Mouse (Mus musculus): ENCODE results near the gene Tex2.

Tex2 gene

DNA sequence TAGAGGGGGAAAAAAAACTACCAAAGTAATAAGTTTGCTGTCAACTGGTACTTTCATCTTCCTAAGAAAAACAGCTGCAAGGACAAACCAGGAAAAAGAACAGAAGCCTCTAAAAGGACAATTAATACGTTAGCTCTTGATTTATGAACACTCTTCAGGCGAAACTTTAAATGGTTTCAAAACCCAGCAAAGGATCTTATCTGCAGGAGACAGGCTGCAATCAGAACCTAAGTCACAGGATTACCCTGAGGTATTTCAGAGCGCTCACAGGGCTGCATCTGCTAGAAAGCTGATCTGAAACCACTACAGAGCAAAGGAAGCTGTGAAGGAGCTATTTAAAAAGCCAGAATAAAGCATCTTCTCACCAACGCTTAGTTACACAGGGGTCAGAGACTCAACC lies 131.6 kb downstream of the Tex2 start:
- no peak for DNase-seq

DNA sequence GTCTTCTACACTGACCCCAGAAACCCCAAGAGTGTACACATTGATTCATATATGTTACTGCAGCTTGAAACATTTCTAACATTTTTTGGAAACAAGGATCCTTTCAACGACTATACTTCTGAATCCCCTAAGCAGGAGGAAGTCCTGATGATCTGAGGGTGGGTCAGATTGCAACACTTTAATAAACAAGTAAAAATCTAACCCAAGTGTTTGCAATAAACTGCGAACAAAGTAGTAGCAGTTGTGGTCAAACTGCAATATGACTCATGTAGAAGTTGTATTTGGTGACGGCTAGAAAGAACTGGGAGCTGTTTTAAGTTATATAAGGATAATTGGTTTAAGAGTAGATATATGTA lies 132.7 kb downstream of the Tex2 start:
- DNase-seq: no peak

DNA sequence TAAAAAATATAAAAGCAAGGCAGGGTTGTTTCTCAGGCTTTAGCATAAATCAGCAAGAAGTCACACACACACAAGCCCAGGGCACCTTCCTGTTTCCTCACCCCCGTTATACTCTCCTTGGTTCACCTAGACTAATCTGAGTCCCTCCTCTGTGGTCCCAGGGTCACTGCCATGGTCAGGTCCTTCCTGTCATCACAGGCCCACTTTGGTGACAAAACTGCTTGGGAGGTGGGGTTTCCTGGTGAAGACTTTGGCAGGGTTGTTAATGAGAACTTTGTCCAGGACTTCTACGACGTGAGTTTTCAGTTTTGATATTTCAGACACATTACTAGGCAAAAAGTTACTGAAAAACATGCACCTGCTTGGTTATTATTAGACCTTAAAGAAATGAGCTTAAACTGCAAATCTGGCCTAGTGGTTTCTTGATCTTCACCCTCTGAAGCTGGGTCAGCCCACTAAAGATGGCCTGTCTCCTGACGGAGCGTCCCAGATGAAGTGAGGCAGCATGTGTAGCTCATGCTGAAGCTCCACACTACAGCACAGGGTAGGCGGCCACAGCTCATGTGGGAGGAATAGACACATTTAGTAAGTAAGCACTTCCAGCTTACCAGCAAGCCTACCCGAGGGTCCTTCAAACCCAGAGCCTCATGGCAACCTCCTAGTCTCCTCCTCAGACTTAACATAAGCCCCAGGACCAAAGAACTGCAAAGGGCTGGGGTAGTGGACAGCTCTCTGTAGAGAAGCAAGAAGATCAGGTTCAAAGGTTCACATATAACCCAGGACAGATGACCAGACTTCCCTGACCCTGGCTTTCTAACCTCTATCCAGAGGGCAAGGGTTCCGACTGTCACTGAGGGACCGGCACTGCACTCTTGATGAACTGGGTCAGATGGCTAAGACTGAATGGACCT lies 133.3 kb downstream of the Tex2 start:
- no peak for DNase-seq

DNA sequence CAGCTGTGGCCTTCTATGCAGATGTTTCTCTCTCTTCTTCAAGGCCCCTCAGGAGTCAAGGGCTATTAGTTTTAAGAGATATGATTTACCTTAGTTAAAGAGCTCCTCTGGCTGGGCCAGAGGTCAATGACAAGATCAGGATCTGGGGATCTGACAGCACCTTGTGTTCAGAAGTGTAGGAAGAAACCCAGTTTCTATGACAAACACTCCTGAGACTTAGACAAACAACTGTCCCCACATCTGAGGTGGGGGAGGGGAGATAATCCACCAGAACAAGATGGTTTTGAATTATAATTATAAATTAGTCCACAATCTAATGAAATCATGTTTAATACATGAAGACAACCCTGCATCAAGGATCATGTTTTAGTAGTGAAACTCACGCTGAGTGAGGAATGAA lies 134.5 kb downstream of the Tex2 start:
- DNase-seq: no peak

DNA sequence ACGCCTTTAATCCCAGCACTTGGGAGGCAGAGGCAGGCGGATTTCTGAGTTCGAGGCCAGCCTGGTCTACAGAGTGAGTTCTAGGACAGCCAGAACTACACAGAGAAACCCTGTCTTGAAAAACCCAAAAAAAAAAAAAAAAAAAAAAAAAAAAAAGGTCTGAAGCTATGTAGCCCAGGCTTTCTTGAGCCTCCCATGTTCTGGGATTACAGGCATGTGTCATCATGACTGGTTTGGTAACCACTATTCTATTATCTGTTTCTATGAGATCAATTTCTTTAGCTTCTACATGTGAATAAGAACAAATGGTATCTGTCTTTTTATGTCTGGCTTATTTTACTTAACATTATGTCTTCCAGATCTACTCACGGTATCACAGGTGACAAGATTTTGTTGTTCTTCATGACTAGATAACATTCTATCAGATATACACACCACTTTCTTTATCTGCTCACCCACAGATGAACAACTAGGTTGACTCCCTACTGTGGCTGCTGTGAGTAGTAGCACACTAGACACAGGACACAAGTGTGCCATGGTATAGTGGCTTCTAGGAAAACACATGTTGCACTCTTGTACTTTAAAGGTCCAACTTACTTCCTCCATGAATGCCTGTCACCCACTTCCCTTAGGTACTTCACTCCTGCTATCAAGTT lies 135.6 kb downstream of the Tex2 start:
- DNase-seq: no peak

DNA sequence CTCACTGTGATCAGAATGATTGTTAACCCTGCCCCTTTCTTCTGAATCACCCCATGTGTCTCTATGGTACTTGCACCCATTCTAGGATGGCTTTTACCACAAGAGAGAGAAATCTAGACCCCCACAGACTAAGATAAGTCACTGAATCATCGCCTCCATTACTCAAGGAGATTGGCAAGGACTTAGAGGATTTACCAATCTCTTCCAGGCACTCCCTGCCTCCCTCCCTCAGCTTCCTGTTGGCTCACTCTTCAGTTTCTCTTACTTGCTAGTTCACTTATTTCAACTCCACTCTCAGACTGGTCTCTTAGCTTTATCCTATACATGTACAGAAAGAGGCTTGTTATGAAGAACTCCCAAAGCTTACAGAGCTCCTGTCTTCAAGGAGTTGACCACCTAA lies 137.9 kb downstream of the Tex2 start:
- no peak for DNase-seq

DNA sequence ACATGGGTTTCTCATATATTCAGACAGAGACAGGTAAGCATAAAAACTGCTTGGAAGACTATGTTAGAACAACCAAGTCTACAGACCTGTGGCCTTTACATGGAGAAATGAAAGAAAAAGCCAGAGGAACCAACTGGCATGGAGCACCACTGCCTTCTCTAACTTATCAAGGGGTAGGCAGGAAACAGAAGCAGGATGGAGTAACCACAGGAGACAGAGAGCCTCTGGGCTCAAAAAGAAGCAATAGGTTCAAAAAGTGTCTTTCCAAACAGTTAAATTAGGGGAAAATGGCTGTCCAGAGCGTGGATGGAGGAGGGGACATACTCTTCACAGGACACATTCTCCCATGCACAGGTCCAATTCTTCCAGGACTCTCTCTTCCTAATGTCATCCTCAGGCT lies 141.6 kb downstream of the Tex2 start:
- DNase-seq: no peak

DNA sequence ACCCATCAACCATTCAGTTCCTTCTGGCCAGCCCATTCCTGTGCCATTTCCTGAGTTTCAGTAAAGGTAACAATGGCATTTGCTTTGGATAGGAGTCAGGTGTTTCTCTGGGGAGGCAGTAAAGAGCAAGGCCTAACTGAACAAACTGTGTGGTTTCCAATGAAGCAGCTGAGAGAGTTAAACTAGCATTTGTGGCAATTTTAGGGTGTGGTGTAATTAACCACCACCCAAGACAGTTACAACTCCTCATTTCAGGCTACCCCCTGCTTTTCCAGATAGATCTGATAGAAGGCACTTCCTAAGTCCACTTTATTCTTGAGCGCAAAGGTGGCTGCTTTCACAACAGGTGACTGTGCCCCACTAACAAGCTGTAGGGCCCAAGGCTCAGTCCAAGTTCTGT lies 144.7 kb downstream of the Tex2 start:
- DNase-seq: no peak

DNA sequence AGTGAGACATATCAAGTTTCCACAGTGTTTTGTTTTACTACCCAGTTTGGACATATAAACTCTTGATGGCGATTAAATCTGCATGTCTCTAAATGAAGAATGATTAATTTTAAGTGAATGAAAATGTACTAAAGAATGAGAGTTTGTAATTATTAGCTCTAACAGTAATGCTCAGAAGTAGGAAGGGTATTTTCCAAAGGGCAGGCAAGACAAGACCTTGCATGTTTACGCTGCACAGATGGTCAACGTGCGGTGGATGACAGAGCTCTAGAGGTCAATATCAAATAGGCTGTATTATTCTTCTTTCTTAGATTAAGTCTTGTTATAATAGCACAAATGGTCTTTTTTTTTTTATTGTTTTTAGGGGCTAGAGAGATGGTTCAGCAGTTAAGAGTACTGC lies 147.3 kb downstream of the Tex2 start:
- no peak for DNase-seq

DNA sequence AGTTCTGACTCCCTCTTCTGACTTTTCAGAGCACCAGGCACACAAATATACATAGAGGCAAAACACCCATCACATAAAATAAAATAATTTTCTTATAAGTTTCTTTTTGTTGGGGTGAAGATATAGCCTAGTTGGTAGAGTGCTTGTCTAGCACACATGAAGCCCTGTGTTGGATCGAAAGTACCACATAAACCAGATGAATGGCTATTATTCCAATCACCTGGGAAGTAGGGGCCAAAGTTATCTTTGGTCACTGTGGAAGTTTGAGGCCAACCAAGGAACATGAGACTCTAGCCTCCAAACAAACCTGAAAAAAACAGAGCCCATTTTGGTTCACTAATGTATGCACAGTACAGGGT lies 147.7 kb downstream of the Tex2 start:
- DNase-seq: no peak

DNA sequence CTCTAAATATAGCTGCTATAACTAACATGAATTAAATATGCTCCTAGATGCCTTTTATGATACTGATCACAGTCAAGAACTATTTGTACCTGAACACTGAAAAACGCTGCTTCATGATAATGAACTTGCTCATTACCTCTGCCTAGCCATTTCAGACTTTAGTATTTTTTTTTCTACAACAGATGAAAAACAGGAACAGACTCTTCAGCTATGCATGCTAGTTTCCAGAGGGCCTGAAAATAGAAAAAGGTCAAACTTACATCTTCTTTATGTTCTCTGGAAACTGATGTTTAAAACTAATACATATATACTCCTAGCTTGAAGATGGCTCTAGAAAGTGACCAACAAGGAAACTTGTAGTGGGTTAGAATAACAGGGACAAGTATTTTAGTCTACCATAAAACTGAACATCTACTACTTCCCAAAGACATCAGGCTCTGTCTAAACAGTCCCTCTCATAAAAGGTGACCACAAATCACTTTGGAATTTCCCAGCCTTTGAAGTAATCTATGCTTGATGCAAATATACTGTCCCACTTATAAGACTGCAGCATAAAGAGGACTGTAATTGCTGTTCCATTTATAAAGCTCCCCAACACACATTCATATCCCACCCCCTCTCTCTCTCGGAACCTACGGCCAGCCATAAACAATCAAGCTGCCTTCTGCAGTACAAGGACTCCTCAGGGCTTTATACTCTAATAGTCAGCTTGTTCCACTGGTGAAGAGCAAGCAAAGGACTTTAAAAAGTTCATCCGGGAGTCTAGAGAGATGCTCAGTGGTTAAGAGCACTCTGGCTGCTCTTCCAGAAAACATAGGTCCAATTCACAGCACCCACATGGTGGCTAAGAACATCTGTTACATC lies 148.3 kb downstream of the Tex2 start:
- DNase-seq: no peak

DNA sequence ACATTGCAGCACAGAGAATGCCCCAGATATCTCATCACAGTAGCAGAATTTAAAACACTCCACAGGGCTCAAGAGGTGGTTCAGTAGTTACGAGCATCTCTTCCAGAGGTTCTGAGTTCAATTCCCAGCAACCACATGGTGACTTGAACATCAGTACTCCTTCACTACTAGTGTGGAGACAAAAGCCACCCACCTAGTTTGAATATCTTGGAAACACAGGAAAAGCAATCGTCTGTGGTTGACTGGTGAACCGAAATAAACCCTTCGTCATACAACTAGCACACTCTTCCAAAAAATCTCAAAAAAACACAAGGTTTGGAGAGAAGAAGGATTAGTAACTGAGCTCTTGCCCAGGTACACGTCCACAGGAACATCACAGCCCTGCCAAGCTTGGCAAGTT lies 149.4 kb downstream of the Tex2 start:
- DNase-seq: no peak

DNA sequence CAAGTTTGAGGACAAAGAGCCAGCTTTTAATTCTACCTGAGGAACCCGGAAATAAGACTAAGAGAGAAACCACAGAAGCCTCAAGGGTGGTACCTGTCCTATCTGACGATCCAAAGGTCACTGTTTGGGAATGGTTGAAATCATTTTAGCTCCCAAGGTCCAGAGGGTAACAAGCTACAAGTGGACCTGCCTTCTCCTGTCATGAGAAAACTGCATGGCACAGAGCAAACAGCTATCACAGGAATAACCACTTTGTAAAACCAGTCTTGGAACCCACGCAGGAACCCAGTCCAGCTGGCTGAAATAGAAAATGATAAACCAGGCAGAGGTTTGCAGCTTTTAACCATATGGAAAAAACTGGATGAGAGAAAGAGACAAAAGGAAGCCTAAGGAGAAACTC lies 150.9 kb downstream of the Tex2 start:
- DNase-seq: no peak

DNA sequence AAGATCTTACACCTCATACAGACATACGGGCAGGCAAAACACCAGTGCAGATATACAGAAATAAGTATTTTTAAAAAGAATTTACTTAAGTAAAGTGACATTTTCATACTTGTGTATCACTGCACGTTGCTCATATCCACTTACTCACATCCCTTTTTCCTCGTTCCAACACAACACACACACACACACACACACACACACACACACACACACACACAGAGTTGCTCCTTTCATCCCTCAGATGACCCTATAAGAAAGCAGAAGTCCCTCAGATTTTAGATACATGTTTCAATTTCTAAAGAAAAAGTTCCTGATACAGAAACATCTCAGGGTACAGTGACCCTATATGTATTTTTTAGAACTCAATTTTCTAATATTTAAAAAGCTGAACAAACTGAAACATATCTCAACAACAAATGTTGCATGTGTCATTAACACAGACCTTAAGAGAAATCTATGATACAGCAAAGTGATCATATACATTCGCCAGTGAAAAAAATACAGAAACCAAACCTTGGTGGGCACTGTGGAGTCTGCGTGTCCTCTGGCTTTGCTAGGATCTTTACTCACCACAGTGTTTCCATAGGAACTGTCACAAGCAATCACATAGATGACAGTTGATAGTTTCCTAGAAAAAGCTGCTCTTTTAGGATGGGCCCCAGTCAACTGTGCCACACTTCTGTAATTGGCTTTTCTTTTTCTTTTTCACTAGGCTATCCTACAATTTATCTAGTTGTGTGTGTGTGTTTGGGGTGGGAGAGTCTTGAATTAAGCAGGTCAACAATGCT lies 151.9 kb downstream of the Tex2 start:
- no peak for DNase-seq

DNA sequence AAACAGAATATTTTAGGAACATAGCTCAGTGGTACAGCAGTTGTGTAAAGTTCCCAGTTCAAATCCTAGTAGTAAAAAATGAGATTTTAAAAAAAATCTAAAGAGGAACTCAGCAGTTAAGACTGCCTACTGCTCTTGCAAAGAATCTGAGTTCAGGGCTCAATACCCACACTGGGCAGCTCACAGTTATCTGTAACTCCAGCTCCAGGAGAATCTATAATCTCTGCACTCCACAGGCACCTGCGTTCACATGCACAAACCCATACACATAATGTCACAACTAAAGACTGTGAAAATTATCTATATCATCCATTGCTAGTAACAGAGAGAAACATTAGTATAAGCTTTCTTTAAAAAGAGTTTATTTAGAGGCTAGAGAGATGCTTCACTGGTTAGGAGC lies 152.6 kb downstream of the Tex2 start:
- no peak for DNase-seq

DNA sequence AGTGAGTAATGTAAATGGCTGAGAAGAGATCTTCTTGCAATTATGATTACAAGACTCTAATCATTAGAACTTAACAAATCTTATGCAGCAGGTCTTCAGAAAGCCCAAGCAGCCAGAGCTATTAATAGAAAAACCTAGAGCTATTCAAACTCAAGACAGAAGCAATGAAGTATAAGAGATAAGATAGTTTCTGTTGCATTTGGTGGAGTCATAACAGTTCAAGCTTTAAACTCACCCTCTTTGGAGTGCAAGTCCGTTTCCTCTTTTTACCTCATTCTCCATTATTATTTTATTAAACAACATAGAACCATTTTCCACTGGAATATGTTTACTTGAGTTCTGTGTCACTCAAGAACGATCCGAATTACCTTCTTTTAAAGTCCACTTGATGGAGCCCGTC lies 154.7 kb downstream of the Tex2 start:
- DNase-seq: no peak

Measured in kidney, postnatal 10 days (tissue).